Mouse (Mus musculus) kidney, adult 8-10 months (tissue): Measurements from ENCODE around the gene Cmah.

ENCODE experiments used
- DNase-seq, 2 experiments: peaks; one replicate each; pipeline ENCODE4 v3.0.0; 2022

Cmah gene

GRCm38 (mm10) chr13:24419560-24420250 lies 92.5 kb downstream of the Cmah start:
- no peak for DNase-seq

GRCm38 (mm10) chr13:24421987-24422386 lies 94.8 kb downstream of the Cmah start:
- no peak for DNase-seq

GRCm38 (mm10) chr13:24430215-24430614 lies 103.0 kb downstream of the Cmah start:
- no peak for DNase-seq

GRCm38 (mm10) chr13:24431593-24431992 lies 104.4 kb downstream of the Cmah start:
- DNase-seq, result no peak

- DNase-seq, result peak in 1 of 2 experiments; percentile 3
Measured at GRCm38 (mm10) chr13:24442272-24442671, 115.1 kb downstream of the Cmah start.

- DNase-seq, result no peak
Measured at GRCm38 (mm10) chr13:24443763-24444347, 116.7 kb downstream of the Cmah start.

GRCm38 (mm10) chr13:24444709-24445108 lies 117.5 kb downstream of the Cmah start:
- no peak for DNase-seq

GRCm38 (mm10) chr13:24445166-24445565 lies 118.0 kb downstream of the Cmah start:
- DNase-seq, result no peak

GRCm38 (mm10) chr13:24446081-24446480 lies 118.9 kb downstream of the Cmah start:
- DNase-seq, result no peak

- DNase-seq, result no peak
Measured at GRCm38 (mm10) chr13:24447043-24447442, 119.8 kb downstream of the Cmah start.

GRCm38 (mm10) chr13:24448578-24448977 lies 121.4 kb downstream of the Cmah start:
- no peak for DNase-seq

- no peak for DNase-seq
Measured at GRCm38 (mm10) chr13:24451455-24451854, 124.3 kb downstream of the Cmah start.

- no peak for DNase-seq
Measured at GRCm38 (mm10) chr13:24453737-24454136, 126.5 kb downstream of the Cmah start.

GRCm38 (mm10) chr13:24456385-24456784 lies 129.2 kb downstream of the Cmah start:
- DNase-seq, result no peak

- no peak for DNase-seq
Measured at GRCm38 (mm10) chr13:24460517-24460916, 133.3 kb downstream of the Cmah start.

- DNase-seq, result no peak
Measured at GRCm38 (mm10) chr13:24463767-24464166, 136.6 kb downstream of the Cmah start.

GRCm38 (mm10) chr13:24466027-24466426 lies 138.8 kb downstream of the Cmah start:
- DNase-seq, result no peak

GRCm38 (mm10) chr13:24467806-24468205 lies 140.6 kb downstream of the Cmah start:
- DNase-seq, result no peak

- no peak for DNase-seq
Measured at GRCm38 (mm10) chr13:24477564-24477963, 150.4 kb downstream of the Cmah start.

GRCm38 (mm10) chr13:24479516-24479915 lies 152.3 kb downstream of the Cmah start:
- no peak for DNase-seq

- DNase-seq, result no peak
Measured at GRCm38 (mm10) chr13:24480824-24481223, 153.6 kb downstream of the Cmah start.

GRCm38 (mm10) chr13:24481615-24482295 lies 154.6 kb downstream of the Cmah start:
- peak; percentile 20 to 43 for DNase-seq

- no peak for DNase-seq
Measured at GRCm38 (mm10) chr13:24483691-24484090, 156.5 kb downstream of the Cmah start.

- DNase-seq, result no peak
Measured at GRCm38 (mm10) chr13:24484811-24485210, 157.6 kb downstream of the Cmah start.
